Mouse (Mus musculus): ENCODE data around the gene Gli2. TPM values are rescaled to one million over a fixed set of nuclear protein-coding genes. Genes with fewer than 3 reads are reported as not detected.
A peak's percentile ranks its signal among the peaks of the same experiment; 100 is the strongest.

Gli2 gene
- total RNA-seq, 2 experiments from 2014 or later, result 4.6 to 5.2 TPM

DNA sequence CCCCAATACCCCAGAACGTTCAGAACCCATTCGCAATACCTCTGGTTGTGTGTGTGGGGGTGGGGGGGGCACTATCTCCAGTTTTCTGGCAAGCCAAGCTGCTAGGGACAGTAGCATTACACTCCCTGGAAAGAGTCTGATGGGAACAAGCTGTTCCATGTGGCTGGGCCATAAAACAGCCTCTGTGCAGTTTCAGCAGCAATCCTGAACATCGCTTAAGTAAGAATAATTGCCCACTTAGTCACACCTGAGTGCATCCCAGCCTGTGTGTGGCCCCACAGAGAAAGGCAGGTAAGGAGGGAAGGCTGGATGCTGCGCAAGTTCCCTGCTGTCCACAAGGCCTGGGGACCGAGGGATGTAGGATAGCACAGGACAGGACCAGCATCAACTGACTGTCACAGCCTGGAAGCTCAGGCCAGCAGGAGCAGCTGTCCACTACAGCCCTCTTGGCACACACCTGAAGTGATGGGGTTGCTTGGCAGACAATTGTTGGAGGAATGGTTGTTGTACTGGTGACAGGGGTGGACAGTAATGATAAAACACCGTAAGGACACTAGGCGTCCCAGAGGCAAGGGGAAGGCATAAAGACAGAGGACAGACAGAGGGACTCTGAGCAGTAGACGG lies 58.8 kb downstream of the Gli2 start:
- DNase-seq, result no peak

DNA sequence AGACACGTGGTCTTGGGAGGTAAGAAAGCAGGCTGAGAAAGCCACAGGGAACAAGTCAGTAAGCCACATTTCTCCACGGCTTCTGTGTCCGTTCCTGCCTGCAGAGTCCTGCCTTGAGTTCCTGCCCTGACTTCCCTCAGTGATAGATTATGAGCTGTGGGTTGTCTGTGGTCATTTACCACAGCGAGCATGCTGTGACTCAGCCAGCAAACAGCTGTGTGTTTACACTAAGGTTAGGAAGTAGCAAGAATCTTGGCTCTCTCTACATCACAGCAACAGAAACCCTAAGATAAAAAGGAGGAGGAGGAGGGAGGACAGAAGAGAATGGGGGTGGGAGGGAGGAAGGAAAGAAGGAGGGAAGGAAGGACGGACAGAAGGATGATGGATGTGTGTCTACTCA lies 59.6 kb downstream of the Gli2 start:
- DNase-seq, result no peak

DNA sequence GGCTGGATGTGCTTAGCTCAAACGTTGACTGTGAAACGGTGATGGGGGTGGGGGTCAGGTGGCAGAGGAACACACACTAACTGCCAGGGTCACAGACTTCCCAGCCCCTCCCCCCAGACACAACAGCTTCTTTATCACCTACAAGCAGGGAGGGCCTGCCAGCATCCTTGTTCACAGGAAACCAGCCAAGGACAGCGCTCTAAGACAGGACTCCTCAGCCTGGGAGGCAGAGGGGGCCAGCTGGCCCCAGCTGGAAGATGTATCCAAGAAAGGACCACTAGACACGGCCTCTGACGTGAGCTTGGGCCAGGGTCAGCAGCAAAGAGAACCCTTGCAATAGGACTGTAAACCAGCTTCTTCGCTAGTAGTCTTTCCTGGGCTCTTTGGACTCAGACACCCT lies 65.1 kb downstream of the Gli2 start:
- peak; percentile 42 for DNase-seq

DNA sequence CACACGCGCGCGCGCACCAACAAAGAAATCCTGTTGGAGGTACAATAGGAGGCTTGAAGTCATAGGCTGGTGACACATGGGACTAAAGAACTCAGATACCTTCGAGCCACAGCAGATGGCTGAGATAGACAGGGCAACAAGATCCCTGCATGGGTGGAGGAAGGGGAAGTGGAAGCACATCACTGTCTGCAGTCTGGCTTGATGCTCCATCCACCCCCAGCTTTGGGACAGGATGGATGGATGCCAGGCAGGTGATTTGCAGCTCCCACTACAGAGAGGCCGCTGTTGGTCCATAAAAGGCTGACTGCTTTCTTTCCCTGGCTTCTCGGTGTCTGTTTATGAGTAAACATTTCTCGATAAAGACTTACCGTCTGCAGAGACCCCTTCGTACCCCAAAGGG lies 65.9 kb downstream of the Gli2 start:
- no peak for DNase-seq

DNA sequence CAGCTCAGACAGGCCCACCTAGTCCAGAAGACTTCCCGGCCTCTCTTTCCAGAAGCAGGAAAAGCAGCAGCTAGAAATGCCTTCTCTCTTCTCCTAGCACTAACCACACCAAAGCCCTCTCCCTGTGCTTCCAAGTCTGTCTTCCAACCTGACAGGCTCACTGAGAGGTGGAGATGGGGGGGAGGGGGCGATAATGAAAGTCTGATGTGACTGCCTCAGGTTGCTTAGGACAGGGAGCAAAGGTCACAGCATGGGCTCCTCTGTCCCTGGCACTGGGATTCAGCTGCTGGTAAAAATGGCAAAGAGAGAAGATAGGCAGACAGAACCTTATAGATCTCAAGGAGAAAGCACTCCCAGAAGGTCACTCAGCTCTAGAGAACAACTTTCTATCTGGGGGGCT lies 70.0 kb downstream of the Gli2 start:
- DNase-seq, result no peak

DNA sequence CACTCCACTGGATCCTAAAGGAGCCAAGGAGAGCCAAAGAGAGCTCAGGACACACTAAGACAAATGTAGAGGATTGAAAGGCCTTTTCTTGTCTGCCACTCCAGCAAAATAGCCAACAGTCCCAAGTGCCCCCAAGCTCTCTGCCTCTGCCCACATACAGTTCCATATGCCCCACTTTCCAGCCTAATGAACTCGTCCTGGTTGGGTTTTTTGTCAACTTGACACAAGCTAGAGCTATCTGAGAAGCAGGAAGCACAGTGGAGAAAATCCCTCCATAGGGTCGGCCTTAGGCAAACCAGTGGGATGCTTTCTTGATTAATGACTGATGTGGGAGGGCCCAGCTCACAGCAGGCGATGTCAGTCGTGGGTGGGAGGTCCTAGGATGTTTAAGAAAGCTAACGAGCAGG lies 70.6 kb downstream of the Gli2 start:
- DNase-seq, result no peak

DNA sequence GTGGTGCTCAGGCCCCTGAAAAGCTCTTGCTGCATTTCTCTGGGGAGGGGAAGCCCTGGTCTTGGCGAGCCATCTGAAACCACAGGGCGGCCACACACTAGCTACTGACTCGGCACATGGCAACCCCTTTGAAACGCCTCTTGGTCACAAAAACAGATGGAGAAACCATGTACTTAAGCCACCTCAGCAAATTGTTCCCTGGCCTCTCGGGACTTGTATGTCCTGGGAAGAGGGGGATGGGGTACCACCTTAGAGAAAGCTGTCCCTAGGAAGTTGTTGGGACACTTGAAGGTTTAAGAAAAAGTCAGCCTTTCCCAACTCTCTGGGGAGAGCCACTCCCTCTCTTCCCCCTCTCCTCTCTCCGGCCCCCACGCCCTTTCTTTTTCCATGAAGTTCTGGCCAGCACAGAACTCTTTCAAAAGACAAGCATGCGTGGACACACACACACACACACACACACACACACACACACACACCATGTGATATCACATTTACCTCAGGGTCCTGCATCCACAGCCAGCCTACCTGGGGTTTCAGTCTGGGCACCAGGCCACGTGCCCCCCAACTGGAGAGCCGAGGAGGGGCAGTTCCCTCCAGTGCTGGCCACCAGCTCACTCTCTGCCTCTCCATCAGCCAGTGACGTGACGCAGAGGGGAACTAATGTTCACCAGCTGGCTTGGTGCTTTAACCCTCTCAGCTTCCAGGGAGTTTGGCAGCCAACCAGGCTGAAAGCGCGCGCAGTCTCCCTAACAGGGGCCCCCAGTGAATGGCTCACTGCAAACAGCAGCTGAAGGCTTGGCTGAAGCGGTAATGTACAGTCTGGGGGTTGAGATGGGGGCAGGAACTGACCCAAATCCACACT lies 71.2 kb downstream of the Gli2 start:
- DNase-seq, result peak; percentile 90

DNA sequence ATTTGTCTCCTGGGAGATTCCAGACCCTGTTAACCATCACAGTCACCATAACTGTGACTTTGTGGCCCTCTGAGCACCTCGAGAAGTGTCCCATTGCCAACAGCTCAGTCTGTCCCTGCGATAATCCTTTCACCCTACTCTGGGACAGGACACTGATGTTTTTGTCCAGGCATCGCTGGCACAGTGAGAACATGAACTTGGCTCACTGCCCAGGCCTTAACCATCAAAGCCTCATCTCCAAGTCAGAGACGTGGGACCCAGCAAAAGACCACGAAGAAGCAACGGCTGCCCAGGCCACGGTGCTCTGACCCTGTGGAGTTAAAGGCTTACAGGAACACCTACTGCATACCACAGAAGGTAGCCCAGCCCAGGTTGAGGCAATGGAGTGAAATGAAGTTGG lies 72.8 kb downstream of the Gli2 start:
- DNase-seq, result peak; percentile 53

DNA sequence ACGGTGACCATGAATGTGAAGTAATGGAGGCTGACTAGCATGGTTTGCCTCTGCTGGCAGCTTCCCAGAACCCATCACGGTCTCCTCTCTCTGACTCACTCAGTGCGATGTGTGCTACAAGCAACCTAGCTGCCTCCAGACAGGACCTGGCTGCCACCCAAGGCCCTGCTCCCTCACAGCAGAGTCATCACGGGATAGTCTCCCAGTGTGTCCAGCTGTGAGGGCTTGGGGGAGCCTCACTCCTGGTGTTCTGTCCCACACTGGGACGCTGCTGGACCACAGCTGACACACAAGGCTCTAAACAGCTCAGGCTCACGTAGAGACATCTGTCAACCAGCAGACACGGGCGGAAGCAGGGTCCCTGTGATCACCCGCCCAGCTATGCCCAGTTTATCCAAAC lies 76.8 kb downstream of the Gli2 start:
- peak; percentile 91 for DNase-seq

DNA sequence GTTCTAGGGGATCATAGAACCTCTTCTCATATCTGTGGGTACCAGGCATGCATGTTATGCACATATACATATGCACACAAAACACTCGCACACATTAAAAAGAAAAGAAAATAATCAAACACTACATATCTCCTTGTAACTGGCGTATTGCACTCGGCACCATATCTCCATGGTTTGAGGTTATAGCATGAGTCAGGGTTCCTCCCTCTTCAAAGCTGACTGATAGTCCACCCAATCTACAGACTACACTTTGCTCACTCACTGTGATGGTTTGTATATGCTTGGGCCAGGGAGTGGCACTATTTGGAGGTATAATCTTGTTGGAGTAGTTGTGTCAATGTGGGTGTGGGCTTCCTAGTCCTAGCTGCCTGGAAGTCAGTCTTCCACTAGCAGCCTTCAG lies 78.0 kb downstream of the Gli2 start:
- DNase-seq, result no peak

DNA sequence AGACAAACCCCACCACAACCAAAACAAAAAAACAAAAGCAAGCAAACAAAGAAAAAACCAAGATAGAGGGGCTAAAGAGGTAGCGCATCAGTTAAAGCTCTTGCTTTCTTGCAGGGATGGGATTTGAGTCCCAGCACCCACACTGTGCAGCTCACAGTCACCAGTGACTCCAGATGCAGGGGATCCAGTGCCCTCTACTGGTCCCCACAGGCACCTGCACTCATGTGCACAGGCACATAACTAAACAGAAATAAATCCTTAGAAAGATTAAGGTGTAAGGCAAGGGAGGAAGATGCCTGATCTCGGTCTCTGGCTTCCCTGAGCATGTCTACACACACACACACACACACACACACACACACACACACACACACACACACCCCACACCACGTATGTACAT lies 83.4 kb downstream of the Gli2 start:
- DNase-seq, result no peak

DNA sequence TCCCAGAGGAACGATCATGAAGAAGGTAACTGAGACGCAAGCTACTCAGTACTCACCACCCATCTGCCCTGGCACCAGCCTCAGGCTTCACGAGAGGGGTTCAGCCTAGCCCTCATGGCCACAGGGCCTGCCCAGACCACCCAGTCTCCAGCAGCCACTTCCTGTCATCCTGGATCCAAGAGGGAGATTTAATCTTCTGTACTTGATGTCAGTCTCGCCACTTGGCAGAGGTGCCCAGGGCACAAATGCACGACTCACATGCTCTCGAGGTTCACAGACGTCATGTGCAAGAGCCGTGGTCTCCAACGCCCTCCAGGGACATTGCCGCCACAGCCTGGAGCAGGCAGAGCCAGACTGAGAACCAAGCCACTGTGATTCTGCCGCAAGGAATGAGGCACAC lies 84.0 kb downstream of the Gli2 start:
- DNase-seq, result no peak

DNA sequence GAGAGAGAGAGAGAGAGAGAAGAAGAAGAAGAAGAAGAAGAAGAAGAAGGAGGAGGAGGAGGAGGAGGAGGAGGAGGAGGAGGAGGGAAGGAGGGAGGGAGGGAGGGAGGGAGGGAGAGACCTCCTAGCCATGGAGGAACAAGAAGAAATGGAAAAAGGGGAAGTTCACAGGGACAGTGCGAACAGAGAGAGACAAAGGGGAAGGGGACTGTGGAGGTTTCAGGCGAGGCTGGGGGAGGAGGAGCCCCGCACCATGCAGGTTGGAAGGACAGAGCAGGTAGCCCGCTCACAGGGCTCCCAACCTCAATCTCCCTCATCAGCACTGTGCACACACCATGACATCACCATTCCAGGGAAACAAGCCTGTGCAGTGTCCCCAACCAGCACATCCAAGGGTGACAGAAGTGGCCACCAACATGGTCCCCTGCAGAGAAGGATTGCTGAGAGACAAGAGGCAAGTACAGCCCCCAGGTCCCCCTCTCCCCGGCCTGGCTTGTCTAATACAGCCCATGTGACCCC lies 84.7 kb downstream of the Gli2 start:
- DNase-seq, result no peak

DNA sequence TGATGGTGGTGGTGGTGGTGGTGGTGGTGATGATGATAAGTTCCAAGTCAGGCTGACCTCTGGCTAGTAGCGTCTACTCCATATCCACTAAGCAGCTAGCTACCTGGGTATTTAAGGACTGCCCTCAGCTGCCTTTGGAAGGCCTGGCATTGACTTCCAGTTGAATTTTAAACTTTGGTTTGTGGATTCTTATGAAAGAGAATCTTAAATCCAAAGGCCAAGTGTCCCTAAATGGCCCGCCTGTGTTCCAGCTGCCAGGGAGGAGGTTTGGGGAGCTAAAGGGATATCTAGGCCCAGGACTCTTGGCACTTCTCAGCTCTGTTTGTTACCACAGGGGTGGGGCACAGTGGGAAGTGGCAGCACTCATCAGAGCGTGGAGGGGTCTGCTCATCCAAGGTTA lies 85.4 kb downstream of the Gli2 start:
- no peak for DNase-seq

DNA sequence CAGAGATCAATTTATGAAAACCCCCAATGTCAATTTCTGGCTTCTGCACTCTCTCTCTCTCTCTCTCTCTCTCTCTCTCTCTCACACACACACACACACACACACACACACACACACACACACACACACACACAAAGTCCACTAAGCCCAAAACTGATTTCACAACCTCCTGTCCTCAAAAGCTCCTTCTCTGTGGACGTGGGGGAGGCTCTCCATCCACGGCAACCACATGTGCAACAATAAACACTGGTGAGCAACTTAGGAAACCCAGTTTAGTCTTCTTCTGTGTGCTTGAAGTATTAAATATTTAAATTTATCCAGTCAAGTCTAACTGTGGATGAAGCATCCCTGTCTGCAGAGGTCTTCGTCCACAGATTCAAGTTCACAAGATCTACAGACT lies 86.1 kb downstream of the Gli2 start:
- no peak for DNase-seq

DNA sequence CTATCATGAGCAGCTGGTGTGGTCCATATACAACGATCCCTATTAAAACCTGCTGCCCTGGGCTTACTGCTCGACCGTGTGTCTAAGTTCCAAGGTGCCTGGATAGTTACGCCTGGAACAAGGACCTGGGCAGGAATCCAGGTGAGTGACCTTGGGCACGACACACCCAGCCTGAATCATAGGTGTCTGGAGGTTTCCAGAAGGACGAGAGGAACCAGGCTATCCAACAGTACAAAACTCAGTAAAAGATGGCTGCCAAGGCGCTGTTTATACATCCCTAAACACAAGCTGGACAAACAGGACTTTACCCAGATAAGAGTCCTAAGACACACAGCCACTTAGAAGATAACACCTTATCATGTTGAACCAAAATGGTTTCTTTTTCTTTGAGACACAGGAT lies 94.8 kb downstream of the Gli2 start:
- no peak for DNase-seq

DNA sequence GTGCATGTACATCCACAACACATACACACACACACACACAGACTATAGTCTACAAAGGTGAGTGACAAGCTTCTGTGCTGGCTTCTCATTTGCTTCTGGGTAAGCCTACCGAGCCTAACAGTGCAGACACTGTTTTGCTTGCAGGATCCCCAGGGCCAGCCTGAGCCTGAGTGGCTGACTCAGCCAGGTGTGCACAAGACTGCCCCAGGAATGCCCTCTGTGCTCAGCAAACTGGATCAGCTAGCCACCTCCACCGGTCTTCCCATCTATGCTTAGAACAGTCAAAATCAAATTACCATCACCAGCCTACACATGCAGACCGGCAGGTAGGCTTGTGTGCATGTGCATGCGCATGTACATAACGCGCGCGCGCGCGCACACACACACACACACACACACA lies 97.6 kb downstream of the Gli2 start:
- DNase-seq, result no peak

DNA sequence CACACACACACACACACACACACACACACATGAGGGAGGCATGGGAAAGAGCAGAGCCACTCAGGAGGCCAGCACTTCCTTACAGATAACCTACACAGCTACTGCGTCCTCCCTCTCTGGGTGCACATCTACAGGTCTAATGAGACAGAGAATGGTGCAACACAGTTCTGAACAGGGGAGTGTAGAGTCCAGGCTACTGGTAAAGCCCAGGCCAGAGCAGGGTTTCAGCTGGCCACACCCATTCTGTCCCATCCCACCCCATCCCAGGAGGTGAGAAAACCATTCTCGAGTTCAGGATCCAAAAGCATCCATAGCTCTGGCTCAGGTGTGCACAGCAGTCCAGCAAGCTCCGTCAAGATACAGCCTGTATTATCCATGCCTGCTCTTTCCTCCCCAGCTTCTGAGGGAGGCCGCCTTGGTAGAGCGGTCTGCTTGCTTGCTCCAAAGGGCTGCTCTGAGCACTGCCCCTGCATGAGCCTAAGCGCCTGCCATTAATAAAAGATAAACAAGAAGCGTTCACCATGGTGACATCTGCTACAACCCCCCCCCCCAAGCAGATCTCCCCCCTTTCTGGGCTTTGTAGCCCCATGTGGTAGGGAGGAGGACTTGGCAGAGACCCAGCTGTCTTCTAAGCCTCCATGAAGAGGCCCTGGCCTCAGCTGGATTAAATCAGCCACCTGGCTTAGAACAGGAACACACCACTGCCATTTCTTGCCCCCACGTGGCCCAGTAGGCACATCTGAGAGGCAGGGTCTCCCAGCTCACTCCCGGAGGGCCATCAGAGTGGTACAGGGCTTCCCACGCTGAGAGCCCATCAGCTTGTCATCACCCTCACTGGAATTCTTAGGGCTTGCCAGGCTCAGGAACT lies 98.8 kb downstream of the Gli2 start:
- peak; percentile 50 for DNase-seq

DNA sequence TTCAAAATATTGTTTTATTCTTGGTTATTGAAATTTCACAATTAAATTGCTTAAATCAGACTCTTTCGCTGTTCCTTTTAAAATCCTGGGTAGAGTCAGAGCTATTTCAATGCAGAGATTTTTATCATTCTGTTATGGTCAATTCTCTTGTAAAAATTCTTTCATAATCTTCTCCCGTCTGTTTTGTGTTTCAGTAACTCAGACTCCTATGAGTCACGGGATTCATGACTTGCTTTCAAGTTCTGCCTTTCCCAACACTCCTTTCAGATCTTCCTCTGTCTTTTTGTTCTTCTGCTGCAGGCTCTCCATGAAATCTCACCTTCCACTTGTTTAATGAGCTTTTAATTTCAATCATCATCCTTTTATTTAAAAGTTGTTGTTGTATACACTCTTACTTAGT lies 100.4 kb downstream of the Gli2 start:
- no peak for DNase-seq

DNA sequence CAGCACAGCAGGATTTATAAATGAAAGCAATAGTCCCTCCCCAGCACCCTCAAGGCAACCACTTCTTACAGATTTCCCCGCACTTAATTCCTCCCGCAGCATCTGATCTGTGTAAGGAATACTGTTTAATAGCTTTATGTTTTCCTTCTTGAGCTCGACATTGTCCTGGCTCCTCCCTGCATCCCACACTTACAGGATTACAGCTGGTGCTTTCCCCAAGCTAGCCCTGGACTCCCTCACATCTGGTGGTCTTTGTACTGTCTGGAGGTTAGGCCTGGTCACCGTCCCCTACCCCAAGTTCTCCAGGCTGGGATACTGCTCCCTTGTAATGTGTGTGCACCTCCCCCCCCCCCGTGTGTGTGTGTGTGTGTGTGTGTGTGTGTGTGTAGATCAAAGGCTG lies 101.1 kb downstream of the Gli2 start:
- no peak for DNase-seq

DNA sequence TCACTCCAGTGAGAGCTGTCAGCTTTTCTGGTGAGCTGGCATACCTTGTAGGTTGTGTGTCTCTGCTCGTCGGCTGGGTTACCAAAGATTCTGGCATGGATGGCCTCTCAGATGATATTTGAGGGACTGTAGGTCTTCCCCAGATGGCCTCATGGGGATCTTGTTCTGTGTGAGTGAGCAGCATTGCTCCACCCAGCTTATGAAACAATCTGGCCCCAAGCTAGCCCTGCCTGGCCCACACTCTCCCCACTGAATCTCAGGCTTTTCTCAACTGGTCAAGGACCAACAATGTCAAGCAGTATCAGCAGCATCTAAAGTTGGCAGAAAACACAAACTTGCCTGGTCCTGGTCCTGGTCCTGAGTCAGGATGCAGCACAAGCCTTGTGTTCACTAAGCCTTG lies 105.0 kb downstream of the Gli2 start:
- DNase-seq, result no peak

DNA sequence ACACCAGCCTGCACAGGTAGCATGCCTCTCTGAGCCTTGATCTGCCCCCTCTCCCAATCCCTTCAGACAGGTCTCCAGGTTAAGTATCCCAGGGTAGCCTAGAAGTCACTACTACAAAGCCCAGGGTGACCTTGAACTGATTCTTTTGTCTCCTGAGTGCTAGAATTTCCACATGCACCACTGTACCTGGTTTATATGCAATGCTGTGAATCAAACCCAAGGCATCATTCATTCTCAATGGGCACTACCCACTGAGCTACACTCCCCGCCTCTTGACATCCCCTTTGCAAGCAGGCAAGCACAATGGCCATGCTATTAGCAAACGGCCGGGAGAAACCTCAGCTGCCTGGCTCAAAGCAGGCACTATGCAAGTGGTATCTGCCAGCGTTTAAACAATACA lies 106.2 kb downstream of the Gli2 start:
- DNase-seq, result no peak

DNA sequence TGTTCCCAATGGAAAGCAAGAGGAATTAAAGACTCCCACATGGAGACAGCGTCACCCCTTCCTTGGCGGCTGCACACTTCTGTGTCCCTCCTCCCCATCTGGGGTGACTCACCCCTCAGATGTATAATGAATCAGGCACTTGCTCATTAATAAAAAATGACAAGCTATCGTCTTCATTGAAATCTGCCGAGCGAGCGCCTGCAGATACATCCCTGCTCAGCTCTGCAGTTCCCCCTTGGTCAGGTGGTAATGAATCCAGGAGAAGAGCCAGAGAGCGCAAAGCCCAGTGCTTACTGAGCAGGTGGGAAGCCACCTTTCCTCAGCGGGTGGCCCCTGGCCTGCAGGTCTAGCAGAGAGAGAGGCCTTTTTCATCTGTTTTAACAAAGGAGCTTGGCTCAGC lies 112.1 kb downstream of the Gli2 start:
- no peak for DNase-seq

All from heart, postnatal 4 days (tissue).